ENCODE assay signal across 10 mouse cellular contexts in the genomic region with DNA sequence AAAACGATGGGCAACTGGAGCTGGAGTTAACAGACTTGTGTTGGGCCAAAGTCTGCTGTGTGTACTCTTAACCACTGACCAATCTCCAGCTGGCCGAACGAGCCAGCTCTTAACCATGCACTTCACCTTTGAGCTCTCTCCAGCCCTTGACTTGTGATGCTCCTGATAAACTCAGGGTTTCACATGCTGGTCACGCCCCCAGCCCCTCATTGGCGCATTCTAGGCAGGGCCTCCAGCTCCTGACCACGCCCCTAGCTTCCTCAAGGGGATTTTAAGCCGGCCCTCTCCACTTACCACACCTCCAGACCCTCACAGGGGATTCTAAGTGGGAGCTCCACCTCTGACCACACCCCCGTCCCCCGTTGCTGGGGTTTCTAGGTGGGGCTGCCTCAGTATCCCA. TPM values are rescaled to one million over a fixed set of nuclear protein-coding genes. Genes with fewer than 3 reads are reported as not detected.
A peak's percentile ranks its signal among the peaks of the same experiment; 100 is the strongest.
DNase-seq lines count a peak whose midpoint lies in the region; ATAC-seq lines count a peak whose summit lies in the region.
"Had no signal": no experiment of that assay in that cellular context is flagged by ENCODE, and none has a peak within 500 bp of the region (broad histone marks: within the 10 kb centered on the region; RNA-seq: fewer than 3 reads in every experiment).

No protein-coding gene starts in this region.

- ATAC-seq in megakaryocyte-erythroid progenitor cell, adult 5-6 weeks (replicated peaks; ENCODE audit: low FRiP score, low TSS enrichment, poor library complexity, severe bottlenecking), result peak; percentile 22

- peak; percentile 45 for DNase-seq in cerebellum, adult 9-10 months
- DNase-seq in cerebellum, adult 8-10 months, result no peak
- peak; percentile 50 for DNase-seq in CD4-positive helper T cell, adult 2 months (ENCODE audit: low read depth, low spot score)
- peak; percentile 84 for DNase-seq in embryonic facial prominence, embryonic 10.5 days (ENCODE audit: low spot score)
- DNase-seq in kidney, postnatal 14 days, result peak; percentile 91
- DNase-seq in layer of hippocampus, adult 8-10 months (ENCODE audit: low spot score in 2 of 2), result no peak
- no peak for DNase-seq in layer of hippocampus, postnatal 25 days (ENCODE audit: extremely low spot score in 1 of 2, low spot score in 1 of 2)

- H3K9me3 ChIP-seq in embryonic facial prominence, embryonic 10.5 days, result peaks cover 20% of the 10 kb centered on the region

- H3K27ac ChIP-seq in embryonic facial prominence, embryonic 10.5 days (replicated peaks), result no peak overlapping the region

- H3K4me3 ChIP-seq in embryonic facial prominence, embryonic 10.5 days, result peak overlapping the region; percentile 1; the same call in 1 of the 2 replicates

- H3K4me1 ChIP-seq in embryonic facial prominence, embryonic 10.5 days, result peaks cover 74% of the 10 kb centered on the region

- H3K36me3 ChIP-seq in embryonic facial prominence, embryonic 10.5 days (replicated peaks), result peaks cover 38% of the 10 kb centered on the region

- H3K27me3 ChIP-seq in embryonic facial prominence, embryonic 10.5 days (replicated peaks; ENCODE audit: low read depth, poor library complexity, severe bottlenecking), result peaks cover 40% of the 10 kb centered on the region

- WGBS in embryonic facial prominence, embryonic 10.5 days, result 4% methylated on average over 9 of the region's 9 CpGs

RNA-seq across cellular contexts. Expression of gene Oaz1, which starts 4.7 kb away (rescaled TPM):
- 2,205 and 2,316 TPM in 2 replicates for polyA plus RNA-seq in embryonic facial prominence, embryonic 10.5 days (2016; fragmentation: Nextera tagmentation; extraction: Ambion mirVana)
- 1,436 and 1,526 TPM in 2 replicates for total RNA-seq in megakaryocyte-erythroid progenitor cell, adult 5-6 weeks (2014; fragmentation: Nextera tagmentation)
- 220 and 353 TPM in 2 replicates for total RNA-seq in megakaryocyte-erythroid progenitor cell, adult 5-6 weeks (2017)
- 100 to 1,000 TPM; 475 to 520 (median 506) TPM for total RNA-seq in layer of hippocampus, adult 8-10 months (2022)
- 100 to 1,000 TPM; 491 to 550 TPM for total RNA-seq in layer of hippocampus, postnatal 25 days (2021)

RNA-seq across cellular contexts. Expression of gene Lingo3, which starts 12.7 kb away (rescaled TPM):
- 1.3 and 1.6 TPM in 2 replicates for polyA plus RNA-seq in embryonic facial prominence, embryonic 10.5 days (2016; fragmentation: Nextera tagmentation; extraction: Ambion mirVana)
- 1.6 TPM in 1 of 2 replicates, not detected in the other for total RNA-seq in megakaryocyte-erythroid progenitor cell, adult 5-6 weeks (2014; fragmentation: Nextera tagmentation)
- total RNA-seq in megakaryocyte-erythroid progenitor cell, adult 5-6 weeks (2017), result not detected in 2 replicates
- 10 to 100 TPM; 33.4 to 44.0 (median 40.3) TPM for total RNA-seq in layer of hippocampus, adult 8-10 months (2022)
- total RNA-seq in layer of hippocampus, postnatal 25 days (2021), result 10 to 100 TPM; 38.3 to 39.9 TPM
- polyA plus RNA-seq: gonadal fat pad, adult 2 months had no signal

RNA-seq across cellular contexts. Expression of gene Jsrp1, which starts 17.8 kb away (rescaled TPM):
- 0.26 and 0.52 TPM in 2 replicates for polyA plus RNA-seq in embryonic facial prominence, embryonic 10.5 days (2016; fragmentation: Nextera tagmentation; extraction: Ambion mirVana)
- not detected in 2 replicates for total RNA-seq in megakaryocyte-erythroid progenitor cell, adult 5-6 weeks (2014; fragmentation: Nextera tagmentation)
- not detected in 2 replicates for total RNA-seq in megakaryocyte-erythroid progenitor cell, adult 5-6 weeks (2017)
- 1 to 10 TPM in 3 of 4 experiments, under 1 TPM in 1; 0.91 to 4.7 (median 2.7) TPM for total RNA-seq in layer of hippocampus, adult 8-10 months (2022)
- 1 to 10 TPM; 2.5 to 3.5 TPM for total RNA-seq in layer of hippocampus, postnatal 25 days (2021)
- polyA plus RNA-seq: small intestine, adult 2 months had no signal

RNA-seq across cellular contexts. Expression of gene Lsm7, which starts 23.9 kb away (rescaled TPM):
- 364 TPM in 2 replicates for polyA plus RNA-seq in embryonic facial prominence, embryonic 10.5 days (2016; fragmentation: Nextera tagmentation; extraction: Ambion mirVana)
- 291 and 326 TPM in 2 replicates for total RNA-seq in megakaryocyte-erythroid progenitor cell, adult 5-6 weeks (2014; fragmentation: Nextera tagmentation)
- 401 and 445 TPM in 2 replicates for total RNA-seq in megakaryocyte-erythroid progenitor cell, adult 5-6 weeks (2017)
- total RNA-seq in layer of hippocampus, adult 8-10 months (2022), result 10 to 100 TPM; 42.1 to 61.3 (median 57.5) TPM
- total RNA-seq in layer of hippocampus, postnatal 25 days (2021), result 10 to 100 TPM; 41.5 to 43.8 TPM

RNA-seq across cellular contexts. Expression of gene Sppl2b, which starts 23.9 kb away (rescaled TPM):
- 45.2 and 45.3 TPM in 2 replicates for polyA plus RNA-seq in embryonic facial prominence, embryonic 10.5 days (2016; fragmentation: Nextera tagmentation; extraction: Ambion mirVana)
- 116 and 117 TPM in 2 replicates for total RNA-seq in megakaryocyte-erythroid progenitor cell, adult 5-6 weeks (2014; fragmentation: Nextera tagmentation)
- 45.6 and 65.4 TPM in 2 replicates for total RNA-seq in megakaryocyte-erythroid progenitor cell, adult 5-6 weeks (2017)
- 10 to 100 TPM; 53.9 to 68.2 (median 59.3) TPM for total RNA-seq in layer of hippocampus, adult 8-10 months (2022)
- total RNA-seq in layer of hippocampus, postnatal 25 days (2021), result 10 to 100 TPM; 61.5 to 65.7 TPM

Comparison
In these comparisons a context has a peak if more than half of its experiments do, and no peak if none do; other contexts are left out.
1. DNase-seq: peak in cerebellum, adult 9-10 months (single experiment), CD4-positive helper T cell, adult 2 months (single experiment), embryonic facial prominence, embryonic 10.5 days (single experiment) and kidney, postnatal 14 days (single experiment); none in cerebellum, adult 8-10 months (single experiment), layer of hippocampus, adult 8-10 months (0 of 2) and layer of hippocampus, postnatal 25 days (0 of 2).
2. RNA of gene Lingo3, which starts 12.7 kb away (total RNA-seq): 33.4 to 44.0 TPM in layer of hippocampus, adult 8-10 months and 38.3 to 39.9 TPM in layer of hippocampus, postnatal 25 days; 1.6 TPM in megakaryocyte-erythroid progenitor cell, adult 5-6 weeks; every median in the first group is over 10 times any median in the second.